Mouse (Mus musculus): ENCODE measurements around the gene Nxn. TPM values are rescaled to one million over a fixed set of nuclear protein-coding genes. Genes with fewer than 3 reads are reported as not detected.

Gene Nxn
- polyA plus RNA-seq (2017; shearing (Covaris generic)): 2.5 TPM

DNA sequence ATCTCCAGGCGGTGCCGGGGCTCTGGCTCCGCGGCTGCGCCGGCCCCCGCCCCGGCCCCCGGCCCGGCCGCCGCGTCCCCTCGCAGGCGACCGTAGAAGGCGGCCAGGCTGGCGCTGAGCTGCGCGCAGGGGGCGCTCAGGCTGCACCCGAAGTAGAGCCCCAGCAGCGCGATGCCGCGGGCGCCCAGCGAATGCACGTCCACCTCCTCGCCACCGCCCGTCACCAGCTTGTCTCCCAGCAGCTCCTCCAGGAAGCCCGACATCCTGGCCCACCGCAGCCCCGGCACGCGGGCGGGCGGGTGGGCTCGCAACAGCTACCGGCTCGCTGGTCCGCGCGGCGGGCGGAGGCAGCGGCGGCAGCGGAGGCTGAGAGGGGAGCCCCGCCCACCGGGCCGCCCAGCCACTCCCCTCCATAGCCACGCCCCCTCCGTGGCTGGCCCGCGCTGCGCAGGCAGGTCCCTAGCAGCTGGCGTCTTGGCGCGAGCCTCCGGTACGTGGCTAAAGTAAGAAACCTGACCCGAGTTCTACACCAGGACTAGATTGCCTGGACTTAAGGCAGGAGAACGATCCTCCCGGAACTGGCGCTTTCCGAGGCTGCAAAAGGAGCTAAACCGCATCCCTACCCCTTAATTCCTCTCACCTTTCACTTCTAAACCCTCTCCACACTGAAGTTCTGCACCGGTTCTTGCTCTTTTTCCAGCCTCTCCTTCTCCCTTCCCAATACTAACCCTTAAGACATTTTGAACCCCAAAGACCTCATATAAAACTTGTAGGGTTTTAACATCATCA, at the start of gene Nxn:
TSS of gene Nxn (minus strand) at position 343 of the 789 bp plus-strand sequence.

DNA sequence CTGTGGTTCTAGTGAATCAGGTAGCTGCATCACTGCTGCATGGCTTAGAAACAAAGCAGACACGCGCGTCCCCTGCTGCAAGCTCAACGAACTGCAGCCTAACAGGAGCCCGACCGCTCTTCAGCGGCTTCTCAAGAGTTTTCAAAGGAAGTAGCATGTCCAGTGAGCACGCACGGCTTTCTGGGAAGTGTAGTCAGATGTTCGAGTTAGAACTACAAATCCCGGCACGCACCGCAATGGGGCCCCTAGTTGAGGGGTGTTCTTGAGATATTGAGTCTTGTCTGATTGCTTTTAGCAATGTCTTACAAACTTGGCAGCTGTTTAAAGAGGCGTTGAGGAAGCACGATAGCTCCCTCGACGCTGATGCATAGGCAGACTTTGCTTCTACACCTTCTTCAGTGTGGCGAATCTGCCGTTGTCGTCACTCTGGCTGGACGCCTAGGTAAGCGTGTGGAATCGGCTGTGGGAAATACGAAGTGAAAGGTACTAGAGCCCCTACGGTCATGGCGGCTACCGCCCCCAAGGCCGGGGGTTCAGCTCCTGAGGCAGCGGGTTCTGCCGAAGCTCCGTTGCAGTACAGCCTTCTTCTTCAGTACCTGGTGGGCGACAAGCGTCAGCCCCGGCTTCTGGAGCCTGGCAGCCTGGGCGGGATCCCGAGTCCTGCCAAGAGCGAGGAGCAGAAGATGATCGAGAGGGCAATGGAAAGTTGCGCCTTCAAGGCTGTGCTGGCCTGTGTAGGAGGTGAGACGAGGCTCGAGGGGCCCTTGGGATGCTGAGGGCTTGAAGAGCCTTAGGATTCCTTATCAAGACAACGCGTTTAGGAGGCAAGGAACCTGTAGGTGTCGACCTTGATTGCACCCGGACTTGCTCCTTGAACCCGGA, 8.0 kb upstream of the Nxn start, which contains the start of gene Timm22:
TSS of gene Timm22 (plus strand) at position 251 of the 882 bp plus-strand sequence.

DNA sequence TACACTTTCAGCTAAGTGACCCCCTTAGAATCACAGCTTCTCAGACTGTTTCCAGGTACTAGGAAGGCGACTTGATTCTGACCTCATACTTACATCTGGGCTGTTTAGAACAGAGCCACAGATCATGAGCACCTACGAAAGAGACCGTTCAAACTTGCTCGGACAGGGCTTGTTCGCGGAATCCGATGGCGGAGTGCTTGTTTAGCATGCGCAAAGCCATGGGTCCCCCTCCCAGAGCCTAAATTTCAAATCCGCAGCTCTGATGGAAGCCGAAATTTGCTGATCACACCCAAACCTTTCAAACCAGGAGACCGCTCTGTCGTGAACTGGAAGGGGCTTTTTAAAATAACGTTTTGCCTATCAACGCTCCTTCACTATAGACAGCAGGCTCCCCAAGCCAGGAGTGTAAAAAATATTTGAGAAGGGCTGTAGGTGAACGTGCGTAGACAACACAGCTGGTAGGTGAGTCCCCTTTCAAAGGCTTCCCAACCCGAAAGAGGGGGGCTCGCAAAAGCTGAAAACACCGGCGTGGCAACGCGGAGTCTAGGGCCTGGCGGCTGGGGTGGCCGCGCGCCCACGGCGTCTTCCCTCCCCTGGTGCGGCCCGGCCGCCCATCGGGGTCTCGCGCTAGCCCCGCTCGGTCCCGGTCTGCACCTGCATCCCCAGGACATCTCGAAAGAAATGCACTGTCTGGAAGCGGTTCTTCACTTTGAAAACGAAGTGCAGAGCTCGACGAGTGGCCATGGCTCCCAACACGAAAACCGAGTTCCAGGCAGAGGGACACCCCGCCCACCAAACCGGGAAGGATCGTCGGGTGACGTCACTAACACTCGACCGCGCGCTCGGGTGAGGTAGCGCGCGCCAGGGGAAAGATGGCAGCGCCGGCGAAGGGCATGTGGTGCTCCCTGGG, 155.8 kb downstream of the Nxn start, which contains the start of the genes Mrm3 and Glod4:
TSS of gene Mrm3 (plus strand) at position 815 of the 910 bp plus-strand sequence.
TSS of gene Glod4 (minus strand) at position 825 of the 910 bp plus-strand sequence.

DNA sequence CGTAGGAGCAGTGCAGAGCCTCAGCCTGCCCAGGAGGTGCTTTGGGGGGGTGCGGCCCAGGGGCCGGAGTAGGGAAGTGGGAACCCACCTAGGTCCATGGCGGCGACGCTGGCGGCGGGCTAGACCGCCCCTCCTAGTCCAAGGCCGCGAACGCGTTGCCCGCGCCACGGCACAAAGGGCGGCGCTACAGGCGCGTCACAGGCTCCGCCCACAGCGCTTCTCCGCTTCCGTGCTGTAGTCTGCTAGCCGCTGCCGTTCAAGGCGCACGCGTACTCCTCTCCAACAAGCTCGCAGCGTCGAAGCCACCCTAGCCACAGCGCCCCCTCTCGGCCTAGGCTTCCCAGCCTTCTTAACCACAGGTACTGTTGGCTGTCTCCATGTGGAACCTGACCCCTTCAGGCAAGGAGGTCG, 181.5 kb downstream of the Nxn start, which contains the start of the genes Dbil5 and Gemin4:
TSS of gene Dbil5 (plus strand) at position 219 of the 411 bp plus-strand sequence.
TSS of gene Gemin4 (minus strand) at position 275 of the 411 bp plus-strand sequence.

Other genes with a start within 250 kb of the Nxn start
- gene Vps53, start 219.5 kb downstream of the Nxn start, polyA plus RNA-seq (2017; shearing (Covaris generic)): 42.8 TPM
- gene Fam57a, start 219.5 kb downstream of the Nxn start, polyA plus RNA-seq (2017; shearing (Covaris generic)): 1.4 TPM
- not detected for gene Dbil5, start 181.5 kb downstream of the Nxn start, polyA plus RNA-seq (2017; shearing (Covaris generic))
- gene Gemin4, start 181.5 kb downstream of the Nxn start, polyA plus RNA-seq (2017; shearing (Covaris generic)): 10.9 TPM
- 13.9 TPM for gene Mrm3, start 155.4 kb downstream of the Nxn start, polyA plus RNA-seq (2017; shearing (Covaris generic))
- 40.2 TPM for gene Glod4, start 155.4 kb downstream of the Nxn start, polyA plus RNA-seq (2017; shearing (Covaris generic))
- 23.7 TPM for gene Timm22, start 7.8 kb upstream of the Nxn start, polyA plus RNA-seq (2017; shearing (Covaris generic))
- gene Abr, start 223.2 kb upstream of the Nxn start, polyA plus RNA-seq (2017; shearing (Covaris generic)): 46.0 TPM